Mouse (Mus musculus) cerebellum, adult 2 months (tissue): ENCODE measurements around the gene Borcs5.

Source experiments
- CTCF ChIP-seq: fragments of 200-500 bp; IDR thresholded peaks from 2 replicates; pipeline ENCODE4 v1.5.1; 2011; ENCODE audit warnings: low read depth, mild to moderate bottlenecking, control low read depth, low read length, moderate library complexity, borderline replicate concordance; ENCODE audit not compliant: insufficient read depth
- POLR2A ChIP-seq: fragments of 200-500 bp; IDR thresholded peaks from 2 replicates; pipeline ENCODE4 v1.6.1; 2011; ENCODE audit warnings: low read length, control low read depth, borderline replicate concordance; ENCODE audit not compliant: insufficient read depth

DNA sequence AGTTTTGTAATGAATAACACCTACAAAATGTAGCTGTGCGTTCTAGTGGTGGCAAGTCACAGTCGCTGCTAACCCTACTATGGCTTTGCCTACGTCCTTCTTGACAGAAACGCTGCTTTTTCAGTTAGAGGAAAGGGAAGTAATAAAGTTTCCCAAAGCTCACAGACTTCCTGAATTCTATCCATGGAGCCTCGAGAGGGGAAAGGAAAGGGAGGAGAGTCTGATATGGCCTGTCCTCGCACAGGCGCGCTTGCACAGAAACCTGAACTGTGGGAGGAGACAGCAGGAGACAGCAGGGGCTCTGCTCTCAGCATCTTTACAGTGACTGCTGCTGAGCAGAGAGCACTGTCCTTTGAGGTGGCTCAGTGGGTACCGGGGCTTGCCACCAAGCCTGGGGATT, 8.9 kb upstream of the Borcs5 start:
- TF ChIP-seq POLR2A (no peak), CTCF (no peak)
